Mouse (Mus musculus): ENCODE measurements at regions not wholly inside any gene's neighbourhood (a gene's known extent, or its start where the extent isn't known, plus 50 kb on each side); places are given as distances from the start of the nearest gene placed in this dataset.
A peak's percentile ranks its signal among the peaks of the same experiment; 100 is the strongest.

DNA sequence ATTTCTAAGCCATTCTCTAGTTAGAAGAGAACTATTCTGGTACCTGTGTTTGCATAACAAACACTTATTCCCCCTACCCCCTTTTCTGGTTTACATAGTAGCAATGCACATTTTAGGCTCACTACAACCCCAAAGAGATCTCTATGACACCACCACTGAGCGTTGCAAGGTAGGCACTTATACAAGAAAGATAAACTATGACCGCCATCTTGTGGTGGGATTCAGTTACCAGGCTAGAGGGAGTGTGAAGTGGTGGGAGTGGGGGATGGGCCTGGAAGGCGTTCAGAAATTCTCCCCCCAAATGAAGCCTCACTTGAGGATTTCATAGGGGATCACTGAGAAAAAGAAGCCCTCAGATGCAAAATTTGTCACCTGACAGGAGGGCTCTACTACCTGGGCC, 64.4 kb upstream of the Fst start:
- Histone ChIP-seq H3K4me1 (peaks cover 7% of the 10 kb centered on the region), H3K27ac (replicated peaks) (no peak overlapping the region), H3K9ac (no peak overlapping the region), H3K36me3 (no peaks in the 10 kb centered on the region), H3K27me3 (replicated peaks) (no peaks in the 10 kb centered on the region), H3K4me2 (no peak overlapping the region), H3K9me3 (no peaks in the 10 kb centered on the region), H3K4me3 (no peak overlapping the region)
- ATAC-seq (ENCODE audit: extremely low read depth, insufficient number of reproducible peaks, low FRiP score, low TSS enrichment) = no peak
- WGBS = 15% methylated on average over 3 of the region's 3 CpGs

GRCm38 (mm10) chr13:114526856-114527255, 68.1 kb upstream of the Fst start:
- no peaks in the 10 kb centered on the region for H3K36me3 ChIP-seq
- ATAC-seq (ENCODE audit: extremely low read depth, insufficient number of reproducible peaks, low FRiP score, low TSS enrichment) = no peak
- H3K4me2 ChIP-seq = peak overlapping the region; percentile 5; the same call in 1 of the 2 replicates
- no peak overlapping the region for H3K4me3 ChIP-seq
- H3K27ac ChIP-seq (replicated peaks) = no peak overlapping the region
- H3K4me1 ChIP-seq = peaks cover 7% of the 10 kb centered on the region
- no peaks in the 10 kb centered on the region for H3K27me3 ChIP-seq (replicated peaks)
- 39% methylated on average over 9 of the region's 9 CpGs for WGBS
- no peak overlapping the region for H3K9ac ChIP-seq
- H3K9me3 ChIP-seq = no peaks in the 10 kb centered on the region

- Histone ChIP-seq H3K4me2 (no peak overlapping the region), H3K4me1 (no peaks in the 10 kb centered on the region), H3K9ac (no peak overlapping the region), H3K4me3 (no peak overlapping the region), H3K27ac (replicated peaks) (no peak overlapping the region), H3K27me3 (replicated peaks) (no peaks in the 10 kb centered on the region), H3K36me3 (no peaks in the 10 kb centered on the region), H3K9me3 (no peaks in the 10 kb centered on the region)
- no peak for ATAC-seq (ENCODE audit: extremely low read depth, insufficient number of reproducible peaks, low FRiP score, low TSS enrichment)
- WGBS = 80% methylated on average over 11 of the region's 11 CpGs
Observed at GRCm38 (mm10) chr13:114530171-114530774, 71.5 kb upstream of the Fst start.

- 74% methylated on average over 5 of the region's 5 CpGs for WGBS
- no peaks in the 10 kb centered on the region for H3K27me3 ChIP-seq (replicated peaks)
- H3K4me1 ChIP-seq = no peaks in the 10 kb centered on the region
- ATAC-seq (ENCODE audit: extremely low read depth, insufficient number of reproducible peaks, low FRiP score, low TSS enrichment) = no peak
- no peak overlapping the region for H3K27ac ChIP-seq (replicated peaks)
- H3K4me2 ChIP-seq = no peak overlapping the region
- H3K9ac ChIP-seq = no peak overlapping the region
- no peaks in the 10 kb centered on the region for H3K9me3 ChIP-seq
- no peak overlapping the region for H3K4me3 ChIP-seq
- no peaks in the 10 kb centered on the region for H3K36me3 ChIP-seq
Observed at GRCm38 (mm10) chr13:114531780-114532179, 73.0 kb upstream of the Fst start.

GRCm38 (mm10) chr13:114532393-114533097, 73.8 kb upstream of the Fst start:
- WGBS = 66% methylated on average over 8 of the region's 8 CpGs
- Histone ChIP-seq H3K9me3 (no peaks in the 10 kb centered on the region), H3K4me3 (no peak overlapping the region), H3K27ac (replicated peaks) (no peak overlapping the region), H3K27me3 (replicated peaks) (no peaks in the 10 kb centered on the region), H3K9ac (no peak overlapping the region), H3K4me2 (no peak overlapping the region), H3K4me1 (no peaks in the 10 kb centered on the region), H3K36me3 (no peaks in the 10 kb centered on the region)
- no peak for ATAC-seq (ENCODE audit: extremely low read depth, insufficient number of reproducible peaks, low FRiP score, low TSS enrichment)

DNA sequence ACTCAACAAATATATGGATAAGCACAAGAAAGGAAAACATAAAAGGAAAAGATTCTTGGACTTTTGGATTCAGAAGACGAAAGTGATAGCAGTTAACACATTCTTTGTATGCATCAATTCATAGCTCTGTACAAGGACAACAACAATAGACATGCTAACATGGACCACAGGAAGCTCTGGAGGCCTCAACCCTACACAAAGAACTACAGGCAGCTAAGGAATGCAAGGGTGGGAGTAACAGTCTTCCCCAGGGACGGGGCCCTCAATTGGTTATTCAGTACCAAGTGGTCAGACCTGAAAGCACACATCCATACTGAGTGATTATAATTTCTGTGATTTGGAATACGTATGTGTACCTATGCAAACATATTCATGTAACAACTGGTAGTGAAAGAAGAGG, 75.8 kb upstream of the Fst start:
- Histone ChIP-seq H3K36me3 (no peaks in the 10 kb centered on the region), H3K9ac (no peak overlapping the region), H3K27me3 (replicated peaks) (no peaks in the 10 kb centered on the region), H3K4me3 (no peak overlapping the region), H3K4me1 (no peaks in the 10 kb centered on the region), H3K27ac (replicated peaks) (no peak overlapping the region), H3K4me2 (no peak overlapping the region), H3K9me3 (no peaks in the 10 kb centered on the region)
- WGBS = 54% methylated on average over 3 of the region's 3 CpGs
- ATAC-seq (ENCODE audit: extremely low read depth, insufficient number of reproducible peaks, low FRiP score, low TSS enrichment) = no peak

DNA sequence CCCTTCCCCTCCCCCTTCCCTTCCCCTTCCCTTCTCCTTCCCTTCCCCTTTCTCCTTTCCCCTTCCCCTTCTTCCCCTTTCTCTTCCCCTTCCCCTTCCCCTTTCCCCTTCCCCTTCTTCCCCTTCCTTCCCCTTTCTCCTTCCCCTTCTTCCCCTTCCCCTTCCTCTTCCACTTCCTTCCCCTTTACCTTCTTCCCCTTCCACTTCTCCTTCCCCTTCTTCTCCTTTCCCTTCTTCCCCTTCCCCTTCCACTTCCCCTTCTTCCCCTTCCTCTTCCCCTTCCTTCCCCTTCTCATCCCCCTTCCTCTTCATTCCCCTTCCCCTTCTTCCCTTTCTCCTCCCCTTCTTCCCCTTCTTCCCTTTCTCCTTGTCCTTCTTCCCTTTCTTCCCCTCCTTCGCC, 77.0 kb upstream of the Fst start:
- Histone ChIP-seq H3K9me3 (no peaks in the 10 kb centered on the region), H3K36me3 (no peaks in the 10 kb centered on the region), H3K27ac (replicated peaks) (no peak overlapping the region), H3K4me3 (no peak overlapping the region), H3K27me3 (replicated peaks) (no peaks in the 10 kb centered on the region), H3K4me2 (no peak overlapping the region), H3K4me1 (no peaks in the 10 kb centered on the region), H3K9ac (no peak overlapping the region)
- ATAC-seq (ENCODE audit: extremely low read depth, insufficient number of reproducible peaks, low FRiP score, low TSS enrichment) = no peak
- 80% methylated on average over 1 of the region's 1 CpGs for WGBS

DNA sequence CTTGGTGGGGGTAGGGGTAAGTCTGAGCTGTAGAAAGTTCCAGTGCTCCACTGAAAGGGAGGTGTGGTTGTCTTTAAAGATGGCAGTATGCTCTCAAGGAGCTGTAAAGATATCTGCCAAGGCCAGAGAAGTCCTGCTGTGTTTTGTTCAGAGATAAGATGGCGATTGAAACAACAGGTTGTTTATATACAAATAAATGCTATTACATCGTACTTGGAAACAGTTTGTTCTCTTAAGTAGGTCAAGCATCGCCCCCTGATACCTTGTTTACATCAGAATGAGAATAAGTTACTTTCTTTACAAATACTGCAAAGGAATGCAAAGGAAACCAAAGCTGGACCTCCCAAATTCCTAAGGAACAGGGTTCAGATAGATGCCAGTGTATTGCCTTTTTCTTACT, 113.0 kb upstream of the Fst start:
- no peaks in the 10 kb centered on the region for H3K27me3 ChIP-seq (replicated peaks)
- 68% methylated on average over 3 of the region's 3 CpGs for WGBS

GRCm38 (mm10) chr13:114584566-114584965, 125.8 kb upstream of the Fst start:
- Histone ChIP-seq H3K4me1 (peaks cover 8% of the 10 kb centered on the region), H3K27me3 (replicated peaks) (no peaks in the 10 kb centered on the region), H3K9me3 (no peaks in the 10 kb centered on the region; the same call in 1 of the 2 replicates), H3K9ac (peak overlapping the region; percentile 2; the same call in 1 of the 2 replicates), H3K36me3 (no peaks in the 10 kb centered on the region), H3K27ac (replicated peaks) (0 out of 2 replicates have a peak overlapping the region, but pooled peaks have one; percentile 33), H3K4me3 (peak overlapping the region; percentile 29), H3K4me2 (peak overlapping the region; percentile 60)
- WGBS = 25% methylated on average over 7 of the region's 7 CpGs
- ATAC-seq (ENCODE audit: extremely low read depth, insufficient number of reproducible peaks, low FRiP score, low TSS enrichment) = no peak

More for the DNA sequence above, 113.0 kb upstream of the Fst start:
- Histone ChIP-seq H3K9ac (no peak overlapping the region), H3K9me3 (peaks cover 5% of the 10 kb centered on the region; the same call in 1 of the 2 replicates), H3K4me2 (no peak overlapping the region), H3K4me3 (no peak overlapping the region), H3K36me3 (no peaks in the 10 kb centered on the region), H3K27ac (replicated peaks) (no peak overlapping the region), H3K4me1 (no peaks in the 10 kb centered on the region)
- no peak for ATAC-seq (ENCODE audit: extremely low read depth, insufficient number of reproducible peaks, low FRiP score, low TSS enrichment)

DNA sequence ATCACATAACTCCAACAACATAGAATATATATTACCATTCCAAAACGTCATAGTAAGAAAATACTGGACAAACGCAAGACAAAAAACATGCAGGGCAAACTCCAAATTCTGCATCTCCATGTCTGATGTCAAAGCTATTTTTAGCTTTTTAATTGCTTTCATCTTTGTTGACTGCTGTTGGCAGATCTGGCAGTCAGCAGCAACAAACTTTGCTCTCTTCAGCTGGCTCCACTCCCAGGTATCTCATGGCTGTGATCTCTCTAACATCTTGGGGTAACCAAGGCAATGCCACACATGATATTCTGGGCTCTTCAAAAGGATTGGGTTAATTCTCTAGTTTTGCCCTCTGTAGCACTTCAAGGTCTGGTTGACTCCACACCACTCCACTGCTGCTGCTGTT, 128.9 kb upstream of the Fst start:
- no peak for ATAC-seq (ENCODE audit: extremely low read depth, insufficient number of reproducible peaks, low FRiP score, low TSS enrichment)
- 68% methylated on average over 2 of the region's 2 CpGs for WGBS

GRCm38 (mm10) chr13:114603341-114603740, 144.6 kb upstream of the Fst start:
- ATAC-seq (ENCODE audit: extremely low read depth, insufficient number of reproducible peaks, low FRiP score, low TSS enrichment) = no peak
- no peak overlapping the region for H3K9ac ChIP-seq
- no peaks in the 10 kb centered on the region for H3K4me1 ChIP-seq
- WGBS = 74% methylated on average over 13 of the region's 13 CpGs
- peaks cover 3% of the 10 kb centered on the region; the same call in 1 of the 2 replicates for H3K9me3 ChIP-seq
- H3K27ac ChIP-seq (replicated peaks) = no peak overlapping the region
- H3K27me3 ChIP-seq (replicated peaks) = no peaks in the 10 kb centered on the region
- H3K36me3 ChIP-seq = no peaks in the 10 kb centered on the region
- no peak overlapping the region for H3K4me3 ChIP-seq
- no peak overlapping the region for H3K4me2 ChIP-seq

More for the DNA sequence above, 128.9 kb upstream of the Fst start:
- Histone ChIP-seq H3K4me2 (no peak overlapping the region), H3K36me3 (no peaks in the 10 kb centered on the region), H3K27ac (replicated peaks) (no peak overlapping the region), H3K4me1 (peaks cover 8% of the 10 kb centered on the region), H3K27me3 (replicated peaks) (no peaks in the 10 kb centered on the region), H3K9ac (no peak overlapping the region), H3K9me3 (no peaks in the 10 kb centered on the region; the same call in 1 of the 2 replicates), H3K4me3 (no peak overlapping the region)

Data from heart, embryonic 13.5 days (tissue).